Mouse (Mus musculus) brain, embryonic 14.5 days (tissue): ENCODE results near the gene Dhrs3.

Experiments used
- CTCF ChIP-seq: fragments of 200-500 bp; IDR thresholded peaks from 2 replicates; pipeline ENCODE4 v1.5.1; 2012; ENCODE audit warnings: inconsistent platforms, mild to moderate bottlenecking, moderate library complexity, borderline replicate concordance; ENCODE audit not compliant: insufficient read depth, insufficient read length; ENCODE audit errors: extremely low read depth
- POLR2A ChIP-seq: fragments of 200-500 bp; IDR thresholded peaks from 2 replicates; pipeline ENCODE4 v1.6.1; 2012; ENCODE audit warnings: mild to moderate bottlenecking, inconsistent platforms, borderline replicate concordance; ENCODE audit not compliant: poor library complexity, insufficient read depth, insufficient read length, severe bottlenecking; ENCODE audit errors: extremely low read depth

- no peak for TF ChIP-seq CTCF
- TF ChIP-seq POLR2A, result no peak
These were observed 75.7 kb downstream of the Dhrs3 start for GRCm38 (mm10) chr4:144968371-144968770.
